Mouse (Mus musculus) spleen, adult 2 months (tissue): ENCODE results near the gene Creb3l1.

Experiments
- CTCF ChIP-seq: fragments of 200-500 bp; IDR thresholded peaks from 2 replicates; pipeline ENCODE4 v1.5.1; 2011; ENCODE audit warnings: mild to moderate bottlenecking, inconsistent platforms; ENCODE audit not compliant: insufficient read depth, insufficient read length, insufficient replicate concordance; ENCODE audit errors: extremely low read depth
- POLR2A ChIP-seq: fragments of 200-500 bp; IDR thresholded peaks from 2 replicates; pipeline ENCODE4 v1.6.1; 2011; ENCODE audit warnings: low read depth, low read length, inconsistent platforms

DNA sequence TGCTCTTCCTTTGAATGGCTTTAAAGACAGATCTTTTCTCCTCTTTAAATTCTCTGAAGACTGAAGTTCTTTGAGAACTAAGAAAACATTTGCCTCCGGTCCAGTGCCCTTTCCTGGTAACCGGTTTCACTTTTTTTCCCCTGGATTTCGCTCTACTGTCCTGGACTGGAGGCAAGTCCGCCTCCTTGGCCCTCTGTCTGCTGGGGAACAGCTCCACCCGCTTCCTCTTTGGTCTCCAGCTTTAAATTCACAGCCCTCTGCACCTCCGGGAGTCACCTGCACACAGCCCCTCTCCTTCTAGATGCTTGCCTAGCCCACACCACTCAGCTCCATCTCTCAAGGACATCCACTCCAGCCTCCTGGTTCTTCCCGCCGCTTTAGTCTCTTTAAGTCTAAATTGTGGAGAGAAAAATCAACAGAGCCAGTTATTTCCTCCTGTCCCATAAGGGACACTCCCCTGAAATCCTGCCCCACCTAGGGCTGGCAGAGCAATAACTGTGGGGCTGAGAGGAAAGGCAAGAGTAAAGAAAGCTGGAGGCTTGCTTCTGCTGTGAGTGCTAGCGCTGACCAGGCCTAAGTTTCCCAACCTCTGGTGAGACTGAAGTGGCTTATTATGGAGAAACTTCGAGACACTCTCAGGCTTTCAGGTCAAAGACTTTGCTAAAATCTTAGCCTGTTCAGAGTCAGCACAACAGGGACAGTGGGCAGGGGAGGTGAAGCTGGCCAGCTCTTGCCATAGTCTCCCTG lies 5.3 kb upstream of the Creb3l1 start:
- TF ChIP-seq CTCF (no peak), POLR2A (no peak)
